In genomic region chr1:72236363-72237006, GRCm38 (mm10) we compare ENCODE assay signal across 8 mouse cellular contexts. TPM values are rescaled to one million over a fixed set of nuclear protein-coding genes. Genes with fewer than 3 reads are reported as not detected.
DNase-seq lines count a peak whose midpoint lies in the region.
"Not testable (repeated sequence)": the region's sequence is repeated elsewhere in the genome, so short reads cannot be mapped to it uniquely, and the experiment has no call there.

No protein-coding gene starts in this region.

- peaks cover 30% of the 10 kb centered on the region for H3K4me1 ChIP-seq in megakaryocyte, embryonic 14.5 days

- H3K27me3 ChIP-seq in megakaryocyte, embryonic 14.5 days (replicated peaks) = peaks cover 25% of the 10 kb centered on the region

- not testable (repeated sequence) for H3K9me3 ChIP-seq in megakaryocyte, embryonic 14.5 days

- not testable (repeated sequence) for H3K36me3 ChIP-seq in megakaryocyte, embryonic 14.5 days (replicated peaks; ENCODE audit: low read length)

- peak; percentile 31 for DNase-seq in T-cell, adult 2 months (ENCODE audit: low spot score)
- DNase-seq in embryo, embryonic 10.5 days (ENCODE audit: low spot score) = peak; percentile 90
- peak; percentile 84 for DNase-seq in gastrocnemius, postnatal 14 days
- peak; percentile 51 for DNase-seq in induced T-regulatory cell, adult 2 months (ENCODE audit: low read depth)
- peak; percentile 66 to 86 for DNase-seq in left cerebral cortex, postnatal 10 days (ENCODE audit: extremely low spot score in 1 of 2, low spot score in 2 of 2)
- DNase-seq in right cerebral cortex, postnatal 14 days = peak; percentile 71
- DNase-seq in urinary bladder, postnatal 36 days (ENCODE audit: low spot score in 2 of 2) = peak; percentile 68 to 74

- intact Hi-C loops in gastrocnemius, postnatal 14 days (cut with DNase I; ENCODE audit: low total_unique reads); left cerebral cortex, postnatal 10 days (cut with DNase I): not testable (repeated sequence)

- peak overlapping the region; percentile 94 for H3K4me3 ChIP-seq in megakaryocyte, embryonic 14.5 days (replicated peaks)

RNA-seq across cellular contexts. Expression of gene Mreg, which starts 24.4 kb away (rescaled TPM):
- total RNA-seq in gastrocnemius, postnatal 14 days (2021) = 10 to 100 TPM; 25.9 to 27.4 TPM
- 1 to 10 TPM; 1.6 to 2.2 TPM for total RNA-seq in left cerebral cortex, postnatal 10 days (2021)
- polyA plus RNA-seq in megakaryocyte, embryonic 14.5 days (2012; ENCODE audit: insufficient read depth, low replicate concordance) = 0.26 TPM in 1 of 2 replicates, not detected in the other

RNA-seq across cellular contexts. Expression of gene Pecr, which starts 47.6 kb away (rescaled TPM):
- 10 to 100 TPM; 19.6 to 20.5 TPM for total RNA-seq in gastrocnemius, postnatal 14 days (2021)
- total RNA-seq in left cerebral cortex, postnatal 10 days (2021) = 1 to 10 TPM; 5.0 TPM
- 3.8 TPM in 1 of 2 replicates, not detected in the other for polyA plus RNA-seq in megakaryocyte, embryonic 14.5 days (2012; ENCODE audit: insufficient read depth, low replicate concordance)

RNA-seq across cellular contexts. Expression of gene Tmem169, which starts 47.7 kb away (rescaled TPM):
- total RNA-seq in gastrocnemius, postnatal 14 days (2021) = under 1 TPM; 0.07 to 0.14 TPM
- total RNA-seq in left cerebral cortex, postnatal 10 days (2021) = 10 to 100 TPM; 35.7 to 39.7 TPM
- 0.03 TPM in 1 of 2 replicates, not detected in the other for polyA plus RNA-seq in megakaryocyte, embryonic 14.5 days (2012; ENCODE audit: insufficient read depth, low replicate concordance)

Comparison
In these comparisons a context has a peak if more than half of its experiments do, and no peak if none do; other contexts are left out.
1. Peak in every context shown above with its lines: DNase-seq and H3K4me3 ChIP-seq.
2. DNase-seq: peak in every context shown above with its lines; median percentile 90 in embryo, embryonic 10.5 days; 84 in gastrocnemius, postnatal 14 days; 76 in left cerebral cortex, postnatal 10 days; 71 in right cerebral cortex, postnatal 14 days; 71 in urinary bladder, postnatal 36 days; 51 in induced T-regulatory cell, adult 2 months; 31 in T-cell, adult 2 months.
3. RNA of gene Mreg, which starts 24.4 kb away (total RNA-seq): 25.9 to 27.4 TPM in gastrocnemius, postnatal 14 days; 1.6 to 2.2 TPM in left cerebral cortex, postnatal 10 days; every median in the first group is over 4 times any median in the second.
4. RNA of gene Tmem169, which starts 47.7 kb away (total RNA-seq): 35.7 to 39.7 TPM in left cerebral cortex, postnatal 10 days; 0.07 to 0.14 TPM in gastrocnemius, postnatal 14 days; every median in the first group is over 10 times any median in the second.